Mouse (Mus musculus): Measurements from ENCODE around the gene Taf1b.
"Not testable (repeated sequence)": the region's sequence is repeated elsewhere in the genome, so short reads cannot be mapped to it uniquely, and the experiment has no call there.

Gene Taf1b

DNA sequence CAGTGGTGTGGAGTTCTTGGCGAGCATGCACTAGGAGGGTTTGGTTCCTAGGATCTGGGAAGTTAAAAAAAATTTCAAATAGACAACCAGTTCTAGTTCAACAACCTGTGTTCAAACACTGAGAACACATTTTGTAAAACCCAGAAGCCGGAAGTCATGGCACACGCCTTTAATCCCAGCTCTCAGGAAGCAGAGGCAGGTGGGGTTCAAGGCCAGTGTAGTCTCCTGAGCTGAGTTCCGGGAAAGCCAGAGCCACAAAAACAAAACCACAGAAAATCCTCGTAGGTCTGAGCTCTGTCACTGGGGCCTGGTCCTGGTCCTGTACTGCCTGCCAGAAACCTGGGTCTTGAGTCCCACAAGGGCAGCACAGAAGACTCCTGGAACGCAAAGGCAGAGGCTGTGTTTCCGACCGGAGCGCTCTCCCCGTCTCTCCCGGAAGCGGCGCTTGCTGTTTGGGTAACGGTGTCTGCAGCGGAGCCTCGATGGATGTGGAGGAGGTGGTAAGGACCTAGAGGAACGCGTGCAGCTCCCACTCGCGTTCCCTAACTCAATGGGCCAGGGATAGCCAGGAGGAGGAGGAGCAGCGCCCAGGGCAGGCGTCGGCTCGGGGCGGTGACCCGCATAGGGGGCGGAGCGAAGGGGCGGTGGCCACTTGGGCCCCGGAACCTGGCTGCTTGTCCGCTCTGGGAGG lies at the start of gene Taf1b:
Taf1b (plus strand) TSS at position 210 of the 691 bp plus-strand sequence.
- peak; percentile 80 to 84 for DNase-seq

- no peak for DNase-seq
Measured at GRCm38 (mm10) chr12:24460406-24460805, 37.8 kb upstream of the Taf1b start.

DNA sequence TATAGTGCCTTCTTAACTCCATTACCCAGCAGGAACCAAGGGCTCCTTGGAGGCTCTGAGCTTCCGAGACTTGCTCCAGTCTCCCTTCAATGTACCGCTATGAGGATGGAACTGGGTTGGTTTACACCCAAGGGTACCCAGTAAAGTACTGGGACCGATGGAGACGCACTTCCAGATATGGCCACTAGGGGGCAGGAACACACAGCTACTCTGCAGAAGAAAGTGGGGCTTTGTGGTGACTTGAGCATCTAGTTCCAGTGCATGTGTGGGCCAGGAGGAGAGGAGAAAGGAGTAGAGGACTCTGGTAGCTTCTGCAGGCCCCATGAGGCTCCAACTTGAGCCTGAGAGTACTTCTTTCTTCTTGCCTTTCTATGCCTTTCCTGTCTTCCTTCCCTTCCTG lies 36.0 kb upstream of the Taf1b start:
- DNase-seq = not testable (repeated sequence)

DNA sequence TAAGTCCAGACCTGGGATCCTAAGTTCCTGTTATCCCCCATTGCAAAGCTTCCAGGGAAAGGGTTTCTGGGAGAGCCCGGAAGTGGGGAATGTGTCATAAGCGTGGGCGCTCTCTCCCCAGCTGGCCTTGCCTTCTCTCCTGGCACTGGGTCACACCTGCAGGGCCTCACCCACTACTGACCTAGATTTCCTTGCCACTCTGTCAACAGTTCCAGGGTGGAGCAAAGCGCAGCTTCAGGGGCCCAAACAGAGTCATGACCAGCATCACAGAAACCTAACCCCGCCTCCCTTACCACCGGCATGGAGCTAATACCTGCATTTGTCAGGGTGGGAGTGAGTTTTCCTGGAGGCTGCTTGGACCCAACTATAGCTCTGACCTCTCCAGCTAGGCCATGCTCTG lies 34.7 kb upstream of the Taf1b start:
- DNase-seq = peak; percentile 24 to 31

DNA sequence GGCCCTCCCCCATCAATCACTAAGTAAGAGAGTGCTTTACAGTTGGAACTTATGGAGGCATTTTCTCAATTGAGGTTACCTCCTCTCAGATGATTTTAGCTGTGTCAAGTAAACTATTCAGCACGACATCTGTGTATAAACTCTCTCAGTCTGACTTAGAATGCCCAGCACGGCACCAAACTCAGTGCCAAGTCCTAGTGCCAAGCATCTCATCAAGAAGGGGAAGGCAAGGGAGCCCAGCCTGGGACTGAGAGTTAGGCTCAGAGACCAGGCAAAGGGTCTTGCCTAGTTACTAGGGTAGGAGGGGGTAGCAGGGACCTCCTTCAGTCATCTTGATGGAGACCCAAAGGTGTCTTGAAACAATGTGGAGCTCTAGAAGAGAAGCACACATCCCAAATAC lies 29.2 kb upstream of the Taf1b start:
- no peak for DNase-seq

- DNase-seq = peak; percentile 32 to 43
Measured at GRCm38 (mm10) chr12:24470943-24471342, 27.2 kb upstream of the Taf1b start.

GRCm38 (mm10) chr12:24473221-24473620 lies 24.9 kb upstream of the Taf1b start:
- no peak for DNase-seq

DNA sequence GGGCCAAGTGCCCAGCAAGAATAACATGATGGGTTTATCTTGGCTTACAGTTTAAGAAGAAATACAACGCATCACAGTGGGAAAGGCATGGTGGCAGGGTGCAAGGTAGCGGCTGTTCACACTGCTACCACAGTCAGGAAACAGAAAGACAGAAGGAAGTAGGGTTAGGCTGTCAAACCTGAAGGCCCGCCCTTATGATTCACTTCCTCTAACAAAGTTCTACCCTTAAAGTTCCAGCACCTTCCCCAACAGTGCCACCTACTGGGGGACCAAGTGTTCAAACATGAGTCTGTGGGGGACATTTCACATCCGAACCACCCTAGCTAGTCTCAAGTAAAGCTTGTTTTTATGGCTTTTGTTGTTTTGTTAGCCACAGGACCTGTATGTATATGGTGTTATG lies 13.2 kb upstream of the Taf1b start:
- DNase-seq = no peak

- DNase-seq = no peak
Measured at GRCm38 (mm10) chr12:24486882-24487281, 11.3 kb upstream of the Taf1b start.

DNA sequence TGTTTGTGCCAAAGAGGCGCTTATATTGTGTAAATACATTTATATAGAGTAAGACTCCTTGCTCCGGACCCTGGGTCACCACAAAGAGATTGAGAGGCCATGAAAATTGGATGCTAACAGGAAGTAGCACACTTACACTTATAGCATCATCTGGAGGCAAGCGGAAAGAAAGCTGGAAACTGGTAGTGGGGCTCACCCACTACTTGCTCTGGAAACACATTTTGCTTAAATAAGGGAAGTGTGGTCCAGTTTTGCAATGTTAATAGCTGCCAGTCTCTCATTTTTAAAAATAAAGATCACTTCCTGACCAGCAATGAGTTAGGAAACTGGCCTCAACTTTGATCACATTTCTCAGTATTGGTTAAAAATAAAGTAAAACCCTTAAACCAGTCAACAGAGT lies 5.7 kb upstream of the Taf1b start:
- DNase-seq = not testable (repeated sequence)

DNA sequence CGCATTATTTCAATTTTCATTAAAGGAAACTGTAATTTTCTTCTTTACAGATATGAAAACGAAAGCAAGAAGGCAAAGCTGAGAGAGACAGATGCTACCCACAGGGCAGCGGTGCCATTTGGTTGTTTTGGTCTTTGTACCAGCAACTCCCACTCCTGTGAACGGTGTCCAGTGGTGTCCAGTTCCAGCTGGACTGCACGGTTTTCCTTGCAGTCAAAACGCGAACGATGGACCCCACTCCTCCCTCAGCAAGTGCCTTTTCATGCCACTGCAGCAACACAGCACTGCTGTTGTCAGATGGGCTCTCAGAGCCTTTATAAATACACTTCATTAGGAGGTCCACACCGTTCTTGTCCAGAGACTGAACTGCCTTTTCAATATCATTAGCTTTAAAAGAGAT lies 5.1 kb upstream of the Taf1b start:
- no peak for DNase-seq

DNA sequence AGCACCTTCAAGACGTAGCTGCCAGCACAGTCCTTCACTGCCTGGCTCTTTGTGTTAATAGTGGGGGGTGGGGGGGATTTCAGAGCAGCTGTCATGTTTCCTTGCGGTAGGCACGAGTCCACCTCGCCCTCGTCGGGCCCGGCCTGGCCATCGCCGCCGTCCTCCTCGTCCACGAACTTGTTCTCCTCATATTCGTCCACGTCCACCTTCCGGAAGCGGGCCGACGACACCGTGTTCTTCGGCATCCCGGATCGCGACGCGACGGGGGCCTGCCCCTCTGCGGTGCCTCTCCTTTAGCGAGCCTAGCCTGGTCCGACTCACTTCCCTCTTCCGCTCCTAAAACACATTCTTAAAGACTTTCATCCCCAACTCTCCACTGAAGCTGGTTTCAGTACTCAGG lies 4.7 kb upstream of the Taf1b start:
- no peak for DNase-seq

DNA sequence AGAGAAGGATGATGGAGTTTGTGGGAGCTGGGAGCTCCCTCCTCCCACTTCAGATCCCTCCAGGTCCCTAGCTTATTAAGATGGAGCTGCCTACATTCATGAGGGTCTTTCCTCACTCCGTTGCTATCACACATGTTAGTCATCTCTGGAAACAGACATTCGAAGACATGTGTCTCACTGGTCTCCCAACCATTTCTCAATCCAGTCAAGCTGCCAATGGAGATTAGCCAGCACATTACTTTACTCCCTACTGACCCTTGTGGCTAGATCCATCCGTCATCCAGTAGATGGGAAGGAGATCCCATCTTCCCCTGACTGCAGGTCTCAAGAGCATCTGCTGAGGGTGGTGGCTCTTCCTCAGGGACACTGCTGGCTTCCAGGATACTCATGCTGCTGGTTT lies 3.4 kb upstream of the Taf1b start:
- not testable (repeated sequence) for DNase-seq

- DNase-seq = not testable (repeated sequence)
Measured at GRCm38 (mm10) chr12:24498841-24499485, 804 bp downstream of the Taf1b start.

DNA sequence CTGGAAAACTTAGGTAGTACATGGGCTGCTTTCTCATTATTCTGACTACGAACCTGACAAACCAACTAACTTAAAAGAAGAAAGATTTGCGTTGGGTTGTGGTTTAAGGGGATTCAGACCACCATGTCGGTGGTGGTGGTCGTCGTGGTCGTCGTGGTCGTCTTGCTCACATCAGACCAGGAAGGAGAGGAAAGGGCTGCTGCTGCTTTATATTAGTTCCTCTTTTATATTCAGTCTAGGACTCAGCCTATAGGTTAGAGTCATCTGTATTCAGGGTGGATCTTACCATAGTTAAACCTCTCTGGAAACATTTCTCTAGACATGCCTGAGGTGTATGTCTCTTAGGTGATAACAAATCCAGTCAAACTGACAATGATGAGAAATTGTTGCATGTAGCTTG lies 19.0 kb downstream of the Taf1b start:
- no peak for DNase-seq

DNA sequence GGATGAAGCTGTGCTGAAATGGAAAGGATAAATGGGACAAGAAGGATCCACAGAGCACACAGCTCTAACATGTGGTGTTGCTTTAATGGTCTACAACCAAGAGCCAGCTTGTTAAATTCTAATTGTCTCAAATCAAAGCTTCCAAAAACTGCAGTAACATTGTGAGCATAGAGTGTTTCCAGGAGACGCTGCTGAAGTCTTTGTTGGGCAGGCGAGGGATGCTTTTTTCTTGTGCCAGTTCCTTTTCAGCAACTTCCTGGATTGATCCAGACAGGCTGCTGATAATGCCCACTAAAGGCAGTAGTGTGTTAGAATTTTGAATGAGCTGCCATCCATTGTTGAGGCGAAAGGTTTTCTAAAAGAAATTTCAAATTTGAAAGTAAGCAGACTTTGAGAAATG lies 22.9 kb downstream of the Taf1b start:
- no peak for DNase-seq

- not testable (repeated sequence) for DNase-seq
Measured at GRCm38 (mm10) chr12:24525065-24525464, 26.9 kb downstream of the Taf1b start.

DNA sequence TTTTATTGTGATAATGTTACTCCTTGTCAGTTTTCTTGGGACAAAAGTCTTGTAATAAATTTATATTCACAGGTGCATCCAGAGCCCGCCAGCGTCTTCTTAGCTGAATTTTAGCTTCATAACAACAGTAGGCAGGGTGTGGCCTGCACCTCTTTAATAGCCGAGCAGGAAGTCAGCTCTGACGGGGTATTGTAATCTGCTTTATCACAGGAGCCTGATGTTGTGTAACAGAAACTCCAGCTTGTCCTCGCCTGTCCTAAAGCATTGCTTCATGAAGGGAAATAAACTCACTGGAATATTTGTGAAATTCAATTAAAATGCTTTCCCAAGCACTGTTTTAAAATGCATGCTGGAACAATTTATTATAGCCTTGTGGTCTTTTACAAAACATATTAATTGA lies 38.2 kb downstream of the Taf1b start:
- DNase-seq = no peak

DNA sequence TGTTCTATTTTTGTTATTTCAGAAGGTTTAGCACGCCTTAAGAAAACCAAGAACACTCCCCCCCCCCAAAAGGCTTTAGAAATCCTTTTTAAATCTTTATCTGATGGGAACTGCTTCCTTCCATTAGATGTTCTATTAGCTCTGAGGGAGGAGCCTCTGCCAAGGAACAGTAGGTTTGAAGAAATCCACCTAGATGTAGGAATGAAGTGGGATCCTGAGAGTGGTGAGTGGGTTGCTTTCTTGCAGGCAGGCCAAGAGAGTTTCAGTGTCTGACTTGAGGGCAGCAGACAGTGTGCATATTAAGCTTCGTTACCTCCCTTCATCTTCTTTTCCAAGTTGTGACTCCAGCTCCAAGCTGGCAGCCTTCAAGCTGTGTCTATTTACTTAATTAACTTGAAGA lies 39.0 kb downstream of the Taf1b start:
- DNase-seq = no peak

DNA sequence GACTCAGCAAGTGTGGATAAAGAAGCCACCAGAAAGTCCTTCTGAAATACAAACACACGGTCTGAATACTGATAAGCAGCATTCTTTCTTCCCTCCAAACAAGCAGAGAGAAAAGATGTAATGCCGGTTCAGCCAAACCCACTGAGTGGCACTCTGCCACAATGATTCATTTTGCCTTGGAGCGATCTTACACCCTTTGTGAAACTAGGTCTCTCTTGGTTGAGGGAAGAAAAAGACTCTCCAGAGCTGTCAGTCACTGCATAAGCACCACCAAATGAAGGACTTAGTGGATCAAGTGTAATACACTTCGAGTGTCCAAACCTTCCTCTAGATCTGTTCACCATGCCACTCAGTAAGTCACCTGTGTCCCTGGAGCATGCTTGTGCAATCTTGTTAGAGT lies 39.8 kb downstream of the Taf1b start:
- peak; percentile 16 to 38 for DNase-seq

DNA sequence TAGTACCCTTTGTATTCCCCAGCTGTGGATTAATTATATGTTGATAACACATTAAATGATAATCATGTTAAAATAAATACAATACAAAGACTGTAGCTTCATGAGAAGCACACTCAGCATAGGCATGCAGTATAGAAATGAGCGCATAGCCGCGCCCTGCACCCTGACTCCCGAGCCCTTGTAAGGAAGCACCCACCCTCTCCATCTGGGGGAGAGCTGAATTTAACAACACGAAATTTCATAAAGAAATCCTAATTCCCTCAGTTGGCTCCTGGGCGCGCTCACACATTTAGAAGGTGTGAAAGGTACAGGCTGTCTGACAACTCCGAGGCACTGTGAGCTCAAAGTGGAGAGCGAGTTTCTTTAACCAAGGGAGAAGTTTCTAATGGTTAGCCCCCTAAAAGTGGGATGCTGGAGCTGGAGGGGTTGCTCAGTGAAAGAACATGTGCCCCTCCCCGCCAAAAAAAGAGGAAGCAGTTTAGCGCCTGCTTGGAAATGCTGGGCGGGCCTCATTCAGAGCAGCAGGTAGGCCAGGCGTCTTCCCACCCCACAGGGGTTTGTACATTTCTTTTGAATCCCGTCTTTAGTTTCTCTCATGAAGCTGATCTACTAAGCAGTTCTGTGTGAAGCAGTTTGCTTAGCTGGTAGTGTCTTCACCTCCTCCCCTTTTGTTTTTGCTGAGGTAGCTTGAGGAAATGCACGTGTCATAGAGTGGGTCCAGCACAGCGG lies 43.4 kb downstream of the Taf1b start:
- no peak for DNase-seq

GRCm38 (mm10) chr12:24547686-24548085 lies 49.5 kb downstream of the Taf1b start:
- no peak for DNase-seq

DNA sequence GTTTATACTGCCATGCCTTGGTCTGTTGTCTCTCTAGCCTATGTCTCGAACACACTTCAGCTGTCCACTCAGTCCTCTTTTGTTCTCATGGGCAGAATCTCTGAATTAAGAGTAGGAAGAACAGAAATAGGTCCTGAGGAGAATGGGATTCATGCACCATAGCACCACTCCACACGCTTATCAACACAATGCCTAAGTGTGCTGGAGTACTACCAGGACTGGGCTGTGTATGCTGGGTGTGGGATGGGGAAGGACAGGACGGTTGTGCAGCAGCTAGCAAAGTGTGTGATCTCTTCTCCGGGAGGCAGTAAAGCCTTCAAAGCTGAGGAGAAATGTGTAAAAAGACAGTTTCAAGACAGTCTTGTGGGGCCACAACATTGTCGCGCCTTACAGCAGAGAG lies 50.7 kb downstream of the Taf1b start:
- DNase-seq = no peak

DNA sequence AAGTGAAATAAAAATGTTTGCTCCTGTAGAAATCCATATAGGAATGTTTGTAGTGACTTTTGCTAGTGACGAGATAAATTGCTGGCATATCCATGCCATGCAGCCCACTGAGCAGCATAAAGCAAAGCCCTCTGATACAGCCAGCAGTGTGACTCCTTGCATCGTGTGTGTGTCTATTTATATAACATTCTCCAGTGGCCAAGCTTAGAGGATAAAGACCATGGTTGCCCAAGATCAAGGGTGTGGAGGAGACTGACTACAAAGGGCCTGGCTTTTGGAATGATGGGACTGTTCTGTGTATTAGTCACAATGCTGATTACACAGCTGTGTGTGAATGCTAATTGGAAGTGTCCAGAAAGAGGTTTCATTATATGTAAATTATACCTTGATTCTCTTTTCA lies 54.4 kb downstream of the Taf1b start:
- no peak for DNase-seq

Measured in lung, adult 18-20 months (tissue).